Mouse (Mus musculus) liver, postnatal 0 days (tissue): ENCODE measurements around the gene Ssh3. TPM values are rescaled to one million over a fixed set of nuclear protein-coding genes. Genes with fewer than 3 reads are reported as not detected.

ENCODE experiments used
- ATAC-seq: fragments of 200-750 bp; cut with Nextera tagmentation; 2 replicates; pipeline ENCODE4 v1.8.0; 2017; ENCODE audit warnings: mild to moderate bottlenecking, moderate library complexity
- DNase-seq: peaks from one replicate; pipeline ENCODE4 v3.0.0-alpha.2; 2016
- H3K27ac ChIP-seq: fragments of 300-500 bp; sonication (generic); 2 replicates; pipeline ENCODE4 v1.5.1; 2014; ENCODE audit warnings: antibody characterized with exemption, moderate library complexity, mild to moderate bottlenecking, low read depth
- H3K27me3 ChIP-seq: fragments of 300-500 bp; sonication (generic); 2 replicates; pipeline ENCODE4 v1.6.1; 2014; ENCODE audit warnings: low read length, control low read depth, mixed read lengths; ENCODE audit not compliant: insufficient read depth
- H3K36me3 ChIP-seq: fragments of 300-500 bp; sonication (generic); replicated peaks from 2 replicates; pipeline ENCODE4 v1.6.1; 2014; ENCODE audit warnings: mild to moderate bottlenecking, control low read depth, low read length, moderate library complexity, mixed read lengths; ENCODE audit not compliant: insufficient read depth
- H3K4me1 ChIP-seq: fragments of 300-500 bp; sonication (generic); 2 replicates; pipeline ENCODE4 v1.6.1; 2014; ENCODE audit warnings: antibody characterized with exemption, mild to moderate bottlenecking, control low read depth; ENCODE audit not compliant: insufficient read depth
- H3K4me2 ChIP-seq: fragments of 300-500 bp; sonication (generic); 2 replicates; pipeline ENCODE4 v1.6.1; 2014; ENCODE audit warnings: low read depth, mild to moderate bottlenecking, low read length, moderate library complexity, mixed read lengths
- H3K4me3 ChIP-seq: fragments of 300-500 bp; sonication (generic); 2 replicates; pipeline ENCODE4 v1.5.1; 2014; ENCODE audit warnings: low read depth, low read length
- H3K9ac ChIP-seq: fragments of 300-500 bp; sonication (generic); replicated peaks from 2 replicates; pipeline ENCODE4 v1.6.1; 2014; ENCODE audit warnings: mild to moderate bottlenecking, moderate library complexity
- H3K9me3 ChIP-seq: fragments of 300-500 bp; sonication (generic); 2 replicates; pipeline ENCODE4 v1.6.1; 2016; ENCODE audit warnings: mild to moderate bottlenecking, control low read depth, low read length, mixed read lengths
- CTCF ChIP-seq: sonication (generic); IDR thresholded peaks from 2 replicates; pipeline ENCODE4 v1.5.1; 2016; ENCODE audit warnings: antibody characterized with exemption, low read depth
- EP300 ChIP-seq: IDR thresholded peaks from 2 replicates; pipeline ENCODE4 v1.6.1; 2016; ENCODE audit warnings: antibody characterized with exemption, low read depth, mild to moderate bottlenecking
- WGBS: fragments of 180-500 bp; shearing (Covaris S2); extraction: QIAGEN DNeasy Blood & Tissue Kit; methylation state at CpG from one replicate; pipeline ENCODE4 v1.1.7; 2014; ENCODE audit not compliant: insufficient replicate concordance; 5-methylcytosine and 5-hydroxymethylcytosine counted together
- polyA plus RNA-seq: library from polyadenylated mRNA; unstranded; fragments of >200 nt; fragmentation: Nextera tagmentation; extraction: Ambion mirVana; gene quantifications from 2 replicates; pipeline ENCODE4 v1.2.1, GENCODE M21; 2015

Ssh3 gene
- polyA plus RNA-seq = 3.3 and 3.4 TPM in 2 replicates

GRCm38 (mm10) chr19:4268566-4269361 is at the start of gene Ssh3:
TSS of gene Ssh3 (minus strand) at chr19:4269180.
- DNase-seq = peak; percentile 83
- Histone ChIP-seq H3K9me3 (no peaks in the 10 kb centered on the region), H3K27ac (no peak within 1 kb of the TSS)

GRCm38 (mm10) chr19:4317181-4317580 is 48.2 kb upstream of the Ssh3 start:
- H3K9ac ChIP-seq = no peak overlapping the region
- peaks cover 57% of the 10 kb centered on the region for H3K36me3 ChIP-seq
- WGBS = 89% methylated on average over 3 of the region's 3 CpGs
- H3K4me2 ChIP-seq = no peak overlapping the region
- TF ChIP-seq CTCF (no peak), EP300 (no peak)
- H3K27me3 ChIP-seq = no peaks in the 10 kb centered on the region
- DNase-seq = no peak
- no peak overlapping the region for H3K4me3 ChIP-seq
- no peak overlapping the region for H3K27ac ChIP-seq
- ATAC-seq = no peak
- H3K9me3 ChIP-seq = no peaks in the 10 kb centered on the region
- no peaks in the 10 kb centered on the region for H3K4me1 ChIP-seq

More at GRCm38 (mm10) chr19:4268566-4269361, at the start of gene Ssh3:
- ATAC-seq = peak; percentile 93
- TF ChIP-seq EP300 (no peak), CTCF (no peak)
- H3K27me3 ChIP-seq = no peaks in the 10 kb centered on the region
- peak within 1 kb of the TSS; percentile 56 for H3K4me3 ChIP-seq
- H3K36me3 ChIP-seq = no peaks in the 10 kb centered on the region
- H3K4me1 ChIP-seq = peaks cover 11% of the 10 kb centered on the region
- WGBS = 12% methylated on average over 46 of the region's 46 CpGs
- peak within 1 kb of the TSS; percentile 82 for H3K4me2 ChIP-seq
- H3K9ac ChIP-seq = peak within 1 kb of the TSS; percentile 68

- peak overlapping the region; percentile 60 for H3K27ac ChIP-seq
- no peaks in the 10 kb centered on the region for H3K4me1 ChIP-seq
- no peaks in the 10 kb centered on the region for H3K27me3 ChIP-seq
- no peak overlapping the region for H3K4me2 ChIP-seq
- H3K9ac ChIP-seq = no peak overlapping the region
- no peak overlapping the region for H3K4me3 ChIP-seq
- no peaks in the 10 kb centered on the region for H3K9me3 ChIP-seq
- 60% methylated on average over 6 of the region's 6 CpGs for WGBS
- H3K36me3 ChIP-seq = peaks cover 39% of the 10 kb centered on the region
- ATAC-seq (peak; percentile 76), DNase-seq (no peak)
- TF ChIP-seq CTCF (no peak), EP300 (no peak)
Observed at GRCm38 (mm10) chr19:4315223-4315944, 46.4 kb upstream of the Ssh3 start.

- peaks cover 7% of the 10 kb centered on the region for H3K4me1 ChIP-seq
- no peaks in the 10 kb centered on the region for H3K36me3 ChIP-seq
- no peaks in the 10 kb centered on the region for H3K9me3 ChIP-seq
- peak; percentile 90 for TF ChIP-seq CTCF
- no peak for TF ChIP-seq EP300
- no peaks in the 10 kb centered on the region for H3K27me3 ChIP-seq
- H3K9ac ChIP-seq = no peak overlapping the region
- no peak overlapping the region for H3K4me3 ChIP-seq
- H3K4me2 ChIP-seq = no peak overlapping the region
- DNase-seq (peak; percentile 67), ATAC-seq (no peak)
- H3K27ac ChIP-seq = no peak overlapping the region
Observed at GRCm38 (mm10) chr19:4309776-4310185, 40.8 kb upstream of the Ssh3 start.

- Histone ChIP-seq H3K9ac (no peak overlapping the region), H3K36me3 (no peaks in the 10 kb centered on the region), H3K4me3 (no peak overlapping the region), H3K27me3 (no peaks in the 10 kb centered on the region), H3K4me1 (peaks cover 12% of the 10 kb centered on the region), H3K4me2 (no peak overlapping the region), H3K27ac (no peak overlapping the region), H3K9me3 (no peaks in the 10 kb centered on the region)
- no peak for DNase-seq
- 89% methylated on average over 4 of the region's 4 CpGs for WGBS
- ATAC-seq = no peak
- no peak for TF ChIP-seq EP300
- no peak for TF ChIP-seq CTCF
Observed at GRCm38 (mm10) chr19:4309302-4309701, 40.3 kb upstream of the Ssh3 start.

- H3K9ac ChIP-seq = peak within 1 kb of the TSS; percentile 99
- H3K27me3 ChIP-seq = no peaks in the 10 kb centered on the region
- no peaks in the 10 kb centered on the region; the same call in 1 of the 2 replicates for H3K36me3 ChIP-seq
- TF ChIP-seq EP300 = no peak
- TF ChIP-seq CTCF = peak; percentile 81
- H3K9me3 ChIP-seq = no peaks in the 10 kb centered on the region
- ATAC-seq (peak; percentile 83), DNase-seq (peak; percentile 91)
- WGBS = 0% methylated on average over 13 of the region's 46 CpGs
- H3K4me2 ChIP-seq = peak within 1 kb of the TSS; percentile 87
- H3K4me1 ChIP-seq = peaks cover 34% of the 10 kb centered on the region
- H3K27ac ChIP-seq = peak within 1 kb of the TSS; percentile 88
- H3K4me3 ChIP-seq = peak within 1 kb of the TSS; percentile 92
Observed at GRCm38 (mm10) chr19:4306190-4306577, 37.2 kb upstream of the Ssh3 start, which contains the start of gene Grk2. TSS of gene Grk2 (minus strand) at chr19:4306222.
